Mouse (Mus musculus) liver, adult 2 months (tissue): ENCODE data around the gene Armc12.

Source experiments
- CTCF ChIP-seq: fragments of 200-500 bp; IDR thresholded peaks from 2 replicates; pipeline ENCODE4 v1.5.1; 2011; ENCODE audit warnings: low read depth, low read length, control low read depth
- POLR2A ChIP-seq: fragments of 200-500 bp; IDR thresholded peaks from 2 replicates; pipeline ENCODE4 v1.6.1; 2011; ENCODE audit warnings: low read length, control low read depth; ENCODE audit not compliant: insufficient read depth; ENCODE audit errors: extremely low read depth

DNA sequence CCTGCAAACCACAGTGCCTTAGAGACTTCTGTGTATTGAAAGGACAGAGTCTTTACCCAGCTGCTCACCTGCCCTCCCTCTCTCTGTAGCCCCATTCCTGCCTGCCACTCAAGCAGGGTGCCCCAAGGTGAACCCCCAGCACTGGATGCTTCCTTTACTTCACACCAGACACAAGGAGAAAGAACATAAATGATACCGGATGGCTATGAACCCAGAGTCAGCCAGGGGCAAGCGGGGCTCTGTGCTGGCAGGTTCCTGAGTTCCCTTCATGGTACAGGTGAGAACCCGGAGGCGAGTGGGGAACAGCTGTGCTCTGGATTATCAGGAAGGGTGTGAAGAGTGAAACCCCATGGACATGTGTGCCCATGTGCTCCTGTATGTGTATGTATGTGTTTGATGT, 25.0 kb upstream of the Armc12 start:
- no peak for TF ChIP-seq POLR2A
- TF ChIP-seq CTCF, result no peak
